Mouse (Mus musculus) frontal cortex, postnatal 14 days (tissue): ENCODE results near the gene Vars2.
A peak's percentile ranks its signal among the peaks of the same experiment; 100 is the strongest.

Experiments
- DNase-seq, 2 experiments: peaks; one replicate each; pipeline ENCODE4 v3.0.0; 2022; ENCODE audit warnings: low spot score in 2 of 2

Vars2 gene

GRCm38 (mm10) chr17:35635202-35635601, 32.2 kb downstream of the Vars2 start:
- no peak for DNase-seq

- DNase-seq, result peak; percentile 53 to 62
These were observed 33.4 kb downstream of the Vars2 start for GRCm38 (mm10) chr17:35633992-35634391.

- no peak for DNase-seq
These were observed 40.9 kb downstream of the Vars2 start, which contains the start of gene Gm9573 for GRCm38 (mm10) chr17:35626537-35626936. Gene Gm9573 (minus strand): TSS chr17:35626637.

GRCm38 (mm10) chr17:35617127-35617526, 50.3 kb downstream of the Vars2 start:
- DNase-seq, result no peak
